Mouse (Mus musculus): ENCODE data around the gene Fat3. TPM values are rescaled to one million over a fixed set of nuclear protein-coding genes. Genes with fewer than 3 reads are reported as not detected.

Fat3 gene
- polyA plus RNA-seq, 1 experiment, result 0.14 TPM

GRCm38 (mm10) chr9:16486229-16486628 lies 14.9 kb downstream of the Fat3 start:
- no peak for DNase-seq

DNA sequence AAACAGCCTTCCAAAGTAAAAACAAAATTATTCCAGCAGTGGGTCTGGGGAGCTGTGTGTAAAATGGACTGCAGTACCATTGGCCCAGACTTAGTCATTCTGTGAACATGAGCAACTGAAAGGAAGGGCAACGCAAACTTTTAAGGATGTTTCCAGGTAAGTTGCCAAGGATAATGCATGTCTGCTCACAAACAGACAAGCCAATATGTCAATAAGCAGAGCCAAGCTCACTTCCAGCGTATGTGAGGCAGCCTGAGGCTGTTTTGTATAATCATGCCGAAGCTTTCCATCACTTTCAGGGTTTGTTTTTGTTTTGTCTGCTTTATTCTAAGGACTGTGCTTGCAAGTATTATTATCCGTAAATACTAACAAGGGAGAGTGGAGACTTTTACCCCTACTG lies 15.9 kb downstream of the Fat3 start:
- Histone ChIP-seq H3K4me1 (ENCODE audit: control insufficient read depth, insufficient read depth, low read length) (no peaks in the 10 kb centered on the region), H3K4me3 (ENCODE audit: insufficient read depth, low read depth, low read length) (no peak overlapping the region), H3K27me3 (replicated peaks; ENCODE audit: control insufficient read depth, insufficient read depth, low read length) (no peaks in the 10 kb centered on the region), H3K27ac (ENCODE audit: insufficient read depth, low read depth, low read length) (no peak overlapping the region), H3K36me3 (ENCODE audit: control insufficient read depth, insufficient read depth, low read length) (no peaks in the 10 kb centered on the region)
- no peak for DNase-seq
- 78% methylated on average over 4 of the region's 4 CpGs for WGBS
- no peak for TF ChIP-seq CTCF (conservative IDR thresholded peaks at IDR 0.05; ENCODE audit: insufficient read depth, insufficient read length, low read depth, low read length)
- TF ChIP-seq POLR2A (IDR thresholded peaks at IDR 0.05; ENCODE audit: low read depth, low read length), result no peak

More at GRCm38 (mm10) chr9:16486229-16486628, 14.9 kb downstream of the Fat3 start:
- 81% methylated on average over 1 of the region's 1 CpGs for WGBS
- Histone ChIP-seq H3K36me3 (ENCODE audit: control insufficient read depth, insufficient read depth, low read length) (no peaks in the 10 kb centered on the region), H3K27me3 (replicated peaks; ENCODE audit: control insufficient read depth, insufficient read depth, low read length) (no peaks in the 10 kb centered on the region), H3K27ac (ENCODE audit: insufficient read depth, low read depth, low read length) (no peak overlapping the region), H3K4me3 (ENCODE audit: insufficient read depth, low read depth, low read length) (no peak overlapping the region), H3K4me1 (ENCODE audit: control insufficient read depth, insufficient read depth, low read length) (no peaks in the 10 kb centered on the region)
- TF ChIP-seq CTCF (conservative IDR thresholded peaks at IDR 0.05; ENCODE audit: insufficient read depth, insufficient read length, low read depth, low read length), result no peak
- no peak for TF ChIP-seq POLR2A (IDR thresholded peaks at IDR 0.05; ENCODE audit: low read depth, low read length)

DNA sequence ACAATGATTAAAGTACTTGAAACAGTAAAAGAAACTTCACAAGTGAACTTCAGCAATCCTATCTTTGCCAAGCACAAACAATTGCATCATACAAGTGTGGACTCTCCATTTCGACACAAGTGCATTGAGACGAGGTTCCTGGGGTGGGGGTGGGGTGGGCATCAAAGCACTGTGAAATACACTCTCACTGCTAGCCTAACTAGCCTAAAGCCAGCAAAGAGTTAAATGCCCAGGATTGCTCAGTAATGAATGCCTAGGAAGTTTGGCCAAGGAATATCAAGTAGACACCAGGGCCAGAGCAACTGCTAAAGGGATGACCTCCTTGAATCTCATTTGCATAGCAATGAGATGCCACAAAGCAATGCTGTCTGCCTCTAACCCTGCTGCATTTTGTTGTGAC lies 16.3 kb downstream of the Fat3 start:
- Histone ChIP-seq H3K4me3 (ENCODE audit: insufficient read depth, low read depth, low read length) (no peak overlapping the region), H3K27me3 (replicated peaks; ENCODE audit: control insufficient read depth, insufficient read depth, low read length) (no peaks in the 10 kb centered on the region), H3K36me3 (ENCODE audit: control insufficient read depth, insufficient read depth, low read length) (no peaks in the 10 kb centered on the region), H3K27ac (ENCODE audit: insufficient read depth, low read depth, low read length) (no peak overlapping the region), H3K4me1 (ENCODE audit: control insufficient read depth, insufficient read depth, low read length) (no peaks in the 10 kb centered on the region)
- no peak for TF ChIP-seq POLR2A (IDR thresholded peaks at IDR 0.05; ENCODE audit: low read depth, low read length)
- TF ChIP-seq CTCF (conservative IDR thresholded peaks at IDR 0.05; ENCODE audit: insufficient read depth, insufficient read length, low read depth, low read length), result no peak
- 87% methylated on average over 2 of the region's 2 CpGs for WGBS
- DNase-seq, result no peak

DNA sequence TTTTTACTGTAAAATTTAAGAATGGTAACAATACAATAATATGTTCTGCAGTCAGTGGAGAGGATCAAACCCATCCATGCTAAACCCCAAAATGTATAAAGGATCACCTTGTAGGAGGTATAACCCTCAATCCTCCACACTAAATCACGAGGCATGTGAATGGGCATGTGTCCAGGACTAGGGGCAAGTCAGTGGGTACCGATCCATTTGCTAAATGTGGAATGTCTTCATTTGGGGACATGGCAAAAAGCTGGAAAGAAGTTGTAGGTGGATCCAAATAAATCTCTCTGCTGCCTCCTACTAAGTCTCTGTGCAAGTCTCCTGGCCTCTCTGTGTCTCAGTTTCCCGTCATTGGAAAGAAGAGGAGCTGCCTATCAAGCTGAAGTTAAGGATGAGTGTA lies 39.6 kb downstream of the Fat3 start:
- TF ChIP-seq POLR2A (IDR thresholded peaks at IDR 0.05; ENCODE audit: low read depth, low read length) (no peak), CTCF (conservative IDR thresholded peaks at IDR 0.05; ENCODE audit: insufficient read depth, insufficient read length, low read depth, low read length) (no peak)
- H3K4me1 ChIP-seq (ENCODE audit: control insufficient read depth, insufficient read depth, low read length), result no peaks in the 10 kb centered on the region
- H3K27me3 ChIP-seq (replicated peaks; ENCODE audit: control insufficient read depth, insufficient read depth, low read length), result no peaks in the 10 kb centered on the region
- no peak for DNase-seq
- H3K4me3 ChIP-seq (ENCODE audit: insufficient read depth, low read depth, low read length), result no peak overlapping the region
- H3K27ac ChIP-seq (ENCODE audit: insufficient read depth, low read depth, low read length), result no peak overlapping the region
- 76% methylated on average over 3 of the region's 3 CpGs for WGBS
- no peaks in the 10 kb centered on the region for H3K36me3 ChIP-seq (ENCODE audit: control insufficient read depth, insufficient read depth, low read length)

DNA sequence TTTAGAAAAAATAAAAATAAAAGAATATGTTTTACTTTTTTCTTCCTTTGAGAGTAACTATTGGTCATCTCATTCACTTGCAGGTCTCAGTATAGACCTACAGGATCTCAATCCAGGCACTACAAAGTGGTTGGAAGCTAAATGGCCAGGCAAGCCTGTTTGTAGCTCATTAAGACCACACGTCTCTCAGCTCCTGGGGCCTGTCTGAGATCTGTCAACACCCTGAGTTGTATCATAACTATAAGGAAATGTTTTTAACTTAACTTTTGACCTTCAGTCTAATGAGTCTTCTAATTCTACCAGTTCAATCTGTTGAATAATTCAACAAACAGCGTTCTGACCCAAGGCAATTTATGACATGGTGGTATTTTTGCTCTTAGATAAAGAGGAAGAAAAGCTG lies 40.5 kb downstream of the Fat3 start:
- no peak for DNase-seq
- Histone ChIP-seq H3K36me3 (ENCODE audit: control insufficient read depth, insufficient read depth, low read length) (no peaks in the 10 kb centered on the region), H3K4me1 (ENCODE audit: control insufficient read depth, insufficient read depth, low read length) (no peaks in the 10 kb centered on the region), H3K27me3 (replicated peaks; ENCODE audit: control insufficient read depth, insufficient read depth, low read length) (no peaks in the 10 kb centered on the region), H3K4me3 (ENCODE audit: insufficient read depth, low read depth, low read length) (no peak overlapping the region), H3K27ac (ENCODE audit: insufficient read depth, low read depth, low read length) (no peak overlapping the region)
- 47% methylated on average over 2 of the region's 2 CpGs for WGBS
- TF ChIP-seq POLR2A (IDR thresholded peaks at IDR 0.05; ENCODE audit: low read depth, low read length) (no peak), CTCF (conservative IDR thresholded peaks at IDR 0.05; ENCODE audit: insufficient read depth, insufficient read length, low read depth, low read length) (no peak)

DNA sequence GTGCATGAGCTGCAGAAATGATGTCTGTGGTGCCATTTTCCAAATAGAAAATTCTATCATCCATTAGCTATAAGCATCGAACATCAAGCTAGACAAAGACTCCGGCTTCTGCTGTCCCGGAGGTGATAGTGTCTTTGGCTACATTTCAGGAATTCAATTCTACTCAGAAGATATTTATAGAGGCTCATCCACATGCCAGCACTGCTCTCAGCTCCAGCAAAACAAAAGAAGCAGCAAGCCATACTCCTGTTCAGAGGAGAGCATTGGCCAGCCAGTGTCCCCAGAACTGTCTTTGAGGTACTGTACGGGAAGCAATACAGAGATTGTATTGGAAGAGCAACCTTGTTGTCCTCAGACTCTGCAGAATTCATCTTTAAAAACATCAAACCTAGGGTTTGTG lies 59.2 kb downstream of the Fat3 start:
- H3K27me3 ChIP-seq (replicated peaks; ENCODE audit: control insufficient read depth, insufficient read depth, low read length), result no peaks in the 10 kb centered on the region
- 67% methylated on average over 4 of the region's 4 CpGs for WGBS

GRCm38 (mm10) chr9:16440638-16441037 lies 60.4 kb downstream of the Fat3 start:
- H3K27me3 ChIP-seq (replicated peaks; ENCODE audit: control insufficient read depth, insufficient read depth, low read length), result no peaks in the 10 kb centered on the region

More for the DNA sequence above, 59.2 kb downstream of the Fat3 start:
- no peak overlapping the region for H3K4me3 ChIP-seq (ENCODE audit: insufficient read depth, low read depth, low read length)
- H3K4me1 ChIP-seq (ENCODE audit: control insufficient read depth, insufficient read depth, low read length), result no peaks in the 10 kb centered on the region
- H3K27ac ChIP-seq (ENCODE audit: insufficient read depth, low read depth, low read length), result no peak overlapping the region
- DNase-seq, result no peak
- no peaks in the 10 kb centered on the region for H3K36me3 ChIP-seq (ENCODE audit: control insufficient read depth, insufficient read depth, low read length)
- TF ChIP-seq CTCF (conservative IDR thresholded peaks at IDR 0.05; ENCODE audit: insufficient read depth, insufficient read length, low read depth, low read length), result no peak
- TF ChIP-seq POLR2A (IDR thresholded peaks at IDR 0.05; ENCODE audit: low read depth, low read length), result no peak

More at GRCm38 (mm10) chr9:16440638-16441037, 60.4 kb downstream of the Fat3 start:
- Histone ChIP-seq H3K36me3 (ENCODE audit: control insufficient read depth, insufficient read depth, low read length) (no peaks in the 10 kb centered on the region), H3K4me3 (ENCODE audit: insufficient read depth, low read depth, low read length) (no peak overlapping the region), H3K27ac (ENCODE audit: insufficient read depth, low read depth, low read length) (no peak overlapping the region), H3K4me1 (ENCODE audit: control insufficient read depth, insufficient read depth, low read length) (no peaks in the 10 kb centered on the region)
- DNase-seq, result no peak
- no peak for TF ChIP-seq POLR2A (IDR thresholded peaks at IDR 0.05; ENCODE audit: low read depth, low read length)
- no peak for TF ChIP-seq CTCF (conservative IDR thresholded peaks at IDR 0.05; ENCODE audit: insufficient read depth, insufficient read length, low read depth, low read length)
- 75% methylated on average over 6 of the region's 6 CpGs for WGBS

Data from kidney, adult 2 months (tissue).